Mouse (Mus musculus) neural tube, embryonic 13.5 days (tissue): Measurements from ENCODE around the gene Gtf2ird1. TPM values are rescaled to one million over a fixed set of nuclear protein-coding genes. Genes with fewer than 3 reads are reported as not detected.

Experiments
- ATAC-seq: fragments of 200-750 bp; cut with Nextera tagmentation; 2 replicates; pipeline ENCODE4 v1.8.0; 2017; ENCODE audit warnings: low read depth, mild to moderate bottlenecking, moderate TSS enrichment, moderate library complexity
- H3K27ac ChIP-seq: fragments of 300-500 bp; sonication (generic); replicated peaks from 2 replicates; pipeline ENCODE4 v1.5.1; 2015; ENCODE audit warnings: moderate library complexity, mild to moderate bottlenecking, inconsistent platforms
- H3K27me3 ChIP-seq: fragments of 300-500 bp; sonication (generic); 2 replicates; pipeline ENCODE4 v1.6.1; 2015; ENCODE audit warnings: mild to moderate bottlenecking, inconsistent platforms
- H3K36me3 ChIP-seq: fragments of 300-500 bp; sonication (generic); 2 replicates; pipeline ENCODE4 v1.6.1; 2015; ENCODE audit warnings: mild to moderate bottlenecking, inconsistent platforms
- H3K4me1 ChIP-seq: fragments of 300-500 bp; sonication (generic); replicated peaks from 2 replicates; pipeline ENCODE4 v1.6.1; 2015; ENCODE audit warnings: inconsistent platforms
- H3K4me2 ChIP-seq: fragments of 300-500 bp; sonication (generic); 2 replicates; pipeline ENCODE4 v1.6.1; 2015; ENCODE audit warnings: inconsistent platforms, mild to moderate bottlenecking, moderate library complexity
- H3K4me3 ChIP-seq: fragments of 300-500 bp; sonication (generic); 2 replicates; pipeline ENCODE4 v1.5.1; 2015; ENCODE audit warnings: mild to moderate bottlenecking, inconsistent platforms
- H3K9ac ChIP-seq: fragments of 300-500 bp; sonication (generic); 2 replicates; pipeline ENCODE4 v1.6.1; 2015; ENCODE audit warnings: moderate library complexity, mild to moderate bottlenecking, inconsistent platforms
- H3K9me3 ChIP-seq: fragments of 300-500 bp; sonication (generic); 2 replicates; pipeline ENCODE4 v1.6.1; 2016; ENCODE audit warnings: inconsistent platforms
- WGBS: fragments of 180-500 bp; shearing (Covaris S2); methylation state at CpG from one replicate; pipeline ENCODE4 v1.1.7; 2015; 5-methylcytosine and 5-hydroxymethylcytosine counted together
- microRNA-seq: library from miRNA; unstranded; fragments of <30 nt; microRNA quantifications from one replicate; pipeline ENCODE4, GENCODE M21; 2016
- polyA plus RNA-seq: library from polyadenylated mRNA; unstranded; fragments of >200 nt; fragmentation: Nextera tagmentation; extraction: Ambion mirVana; gene quantifications from 2 replicates; pipeline ENCODE4 v1.2.1, GENCODE M21; 2015

Gtf2ird1 gene
- polyA plus RNA-seq, 1 experiment from 2014 or later = 63.1 TPM

- WGBS = under 1% methylated on average over 40 of the region's 40 CpGs
- peak within 1 kb of the TSS; percentile 100 for H3K9ac ChIP-seq
- H3K27me3 ChIP-seq = no peaks in the 10 kb centered on the region
These were observed 141.6 kb downstream of the Gtf2ird1 start, which contains the start of gene Gtf2i for GRCm38 (mm10) chr5:134314688-134315622. TSS of gene Gtf2i (minus strand) at chr5:134314760.

GRCm38 (mm10) chr5:134314068-134314674, 142.3 kb downstream of the Gtf2ird1 start:
- H3K4me3 ChIP-seq = peak overlapping the region; percentile 86
- peak overlapping the region; percentile 76 for H3K4me2 ChIP-seq
- peaks cover 24% of the 10 kb centered on the region for H3K36me3 ChIP-seq
- H3K9ac ChIP-seq = peak overlapping the region; percentile 100
- H3K9me3 ChIP-seq = no peaks in the 10 kb centered on the region
- WGBS = under 1% methylated on average over 59 of the region's 64 CpGs
- H3K27me3 ChIP-seq = no peaks in the 10 kb centered on the region
- peak overlapping the region; percentile 100 for H3K27ac ChIP-seq
- peak; percentile 53 for ATAC-seq
- H3K4me1 ChIP-seq = peaks cover 50% of the 10 kb centered on the region

More at GRCm38 (mm10) chr5:134314688-134315622, 141.6 kb downstream of the Gtf2ird1 start, which contains the start of gene Gtf2i:
- Histone ChIP-seq H3K36me3 (peaks cover 16% of the 10 kb centered on the region), H3K4me2 (peak within 1 kb of the TSS; percentile 76), H3K9me3 (no peaks in the 10 kb centered on the region), H3K4me3 (peak within 1 kb of the TSS; percentile 86), H3K27ac (peak within 1 kb of the TSS; percentile 100), H3K4me1 (peaks cover 50% of the 10 kb centered on the region)
- peak; percentile 93 for ATAC-seq

- H3K4me3 ChIP-seq = peak overlapping the region; percentile 86
- no peaks in the 10 kb centered on the region for H3K27me3 ChIP-seq
- peak overlapping the region; percentile 100 for H3K27ac ChIP-seq
- under 1% methylated on average over 67 of the region's 68 CpGs for WGBS
- H3K9me3 ChIP-seq = no peaks in the 10 kb centered on the region
- peaks cover 50% of the 10 kb centered on the region for H3K4me1 ChIP-seq
- peak; percentile 76 for ATAC-seq
- peak overlapping the region; percentile 76 for H3K4me2 ChIP-seq
- peaks cover 28% of the 10 kb centered on the region for H3K36me3 ChIP-seq
- H3K9ac ChIP-seq = peak overlapping the region; percentile 100
These were observed 143.0 kb downstream of the Gtf2ird1 start for GRCm38 (mm10) chr5:134313451-134314067.

GRCm38 (mm10) chr5:134312691-134313450, 143.6 kb downstream of the Gtf2ird1 start:
- peak overlapping the region; percentile 100 for H3K27ac ChIP-seq
- no peaks in the 10 kb centered on the region for H3K9me3 ChIP-seq
- no peaks in the 10 kb centered on the region for H3K27me3 ChIP-seq
- H3K4me2 ChIP-seq = peak overlapping the region; percentile 76
- H3K4me3 ChIP-seq = peak overlapping the region; percentile 86
- peaks cover 35% of the 10 kb centered on the region for H3K36me3 ChIP-seq
- H3K4me1 ChIP-seq = peaks cover 50% of the 10 kb centered on the region
- no peak for ATAC-seq
- WGBS = 3% methylated on average over 19 of the region's 19 CpGs
- peak overlapping the region; percentile 100 for H3K9ac ChIP-seq

- Histone ChIP-seq H3K9ac (peak overlapping the region; percentile 100), H3K4me1 (peaks cover 55% of the 10 kb centered on the region), H3K4me3 (peak overlapping the region; percentile 86), H3K4me2 (peak overlapping the region; percentile 76), H3K27me3 (no peaks in the 10 kb centered on the region), H3K9me3 (no peaks in the 10 kb centered on the region), H3K27ac (no peak overlapping the region), H3K36me3 (peaks cover 43% of the 10 kb centered on the region)
- no peak for ATAC-seq
- 71% methylated on average over 6 of the region's 6 CpGs for WGBS
These were observed 144.6 kb downstream of the Gtf2ird1 start for GRCm38 (mm10) chr5:134311894-134312411.

- 94% methylated on average over 9 of the region's 9 CpGs for WGBS
- H3K4me2 ChIP-seq = no peak overlapping the region
- H3K4me1 ChIP-seq = peaks cover 38% of the 10 kb centered on the region
- no peak for ATAC-seq
- no peak overlapping the region for H3K27ac ChIP-seq
- H3K9ac ChIP-seq = no peak overlapping the region
- no peaks in the 10 kb centered on the region for H3K27me3 ChIP-seq
- H3K9me3 ChIP-seq = no peaks in the 10 kb centered on the region
- peaks cover 57% of the 10 kb centered on the region for H3K36me3 ChIP-seq
- no peak overlapping the region for H3K4me3 ChIP-seq
These were observed 146.3 kb downstream of the Gtf2ird1 start for GRCm38 (mm10) chr5:134310201-134310600.

GRCm38 (mm10) chr5:134309345-134309744, 147.2 kb downstream of the Gtf2ird1 start:
- no peaks in the 10 kb centered on the region for H3K9me3 ChIP-seq
- peaks cover 36% of the 10 kb centered on the region for H3K4me1 ChIP-seq
- no peak overlapping the region for H3K4me3 ChIP-seq
- 100% methylated on average over 1 of the region's 1 CpGs for WGBS
- no peak overlapping the region for H3K4me2 ChIP-seq
- H3K36me3 ChIP-seq = peaks cover 63% of the 10 kb centered on the region
- ATAC-seq = no peak
- no peaks in the 10 kb centered on the region for H3K27me3 ChIP-seq
- no peak overlapping the region for H3K27ac ChIP-seq
- H3K9ac ChIP-seq = no peak overlapping the region

Small RNA genes lying within 50 kb of the gene (microRNA-seq; reads per million reads assigned to microRNA genes)
- gene Gm26340 (not detected), gene Mir3965 (not detected)

Other genes starting within 250 kb of the Gtf2ird1 start
- gene Ncf1, start 227.1 kb downstream of the Gtf2ird1 start, polyA plus RNA-seq = 3.1 and 3.5 TPM in 2 replicates
- gene Gtf2i, start 142.0 kb downstream of the Gtf2ird1 start, polyA plus RNA-seq = 188 and 247 TPM in 2 replicates
- gene Clip2, start 95.7 kb upstream of the Gtf2ird1 start, polyA plus RNA-seq = 11.9 and 12.6 TPM in 2 replicates
- gene Syna, start 103.5 kb upstream of the Gtf2ird1 start, polyA plus RNA-seq = 0.31 and 0.85 TPM in 2 replicates
- gene Rfc2, start 124.7 kb upstream of the Gtf2ird1 start, polyA plus RNA-seq = 184 and 214 TPM in 2 replicates
- gene Lat2, start 158.3 kb upstream of the Gtf2ird1 start, polyA plus RNA-seq = 4.9 and 6.2 TPM in 2 replicates
- 338 and 355 TPM in 2 replicates for gene Eif4h, start 182.8 kb upstream of the Gtf2ird1 start, polyA plus RNA-seq
- 20.3 and 21.3 TPM in 2 replicates for gene Limk1, start 231.9 kb upstream of the Gtf2ird1 start, polyA plus RNA-seq